Mouse (Mus musculus) forebrain, postnatal 0 days (tissue): ENCODE data around the gene Pdap1. TPM values are rescaled to one million over a fixed set of nuclear protein-coding genes. Genes with fewer than 3 reads are reported as not detected.

ENCODE experiments used
- ATAC-seq: fragments of 200-750 bp; cut with Nextera tagmentation; 2 replicates; pipeline ENCODE4 v1.8.0; 2017; ENCODE audit warnings: mild to moderate bottlenecking, moderate library complexity
- DNase-seq: peaks from one replicate; pipeline ENCODE4 v3.0.0-alpha.2; 2015
- H3K27ac ChIP-seq: fragments of 300-500 bp; sonication (generic); 2 replicates; pipeline ENCODE4 v1.5.1; 2014; ENCODE audit warnings: low read depth, mild to moderate bottlenecking, antibody characterized with exemption, low read length, moderate library complexity, mixed read lengths
- H3K27me3 ChIP-seq: fragments of 300-500 bp; sonication (generic); 2 replicates; pipeline ENCODE4 v1.6.1; 2014; ENCODE audit warnings: mild to moderate bottlenecking, low read length, mixed read lengths; ENCODE audit not compliant: insufficient read depth
- H3K36me3 ChIP-seq: fragments of 300-500 bp; sonication (generic); 2 replicates; pipeline ENCODE4 v1.6.1; 2014; ENCODE audit warnings: mild to moderate bottlenecking, moderate library complexity; ENCODE audit not compliant: insufficient read depth
- H3K4me1 ChIP-seq: fragments of 300-500 bp; sonication (generic); 2 replicates; pipeline ENCODE4 v1.6.1; 2014; ENCODE audit warnings: antibody characterized with exemption; ENCODE audit not compliant: insufficient read depth
- H3K4me2 ChIP-seq: fragments of 300-500 bp; sonication (generic); 2 replicates; pipeline ENCODE4 v1.6.1; 2014; ENCODE audit warnings: low read depth, mild to moderate bottlenecking, moderate library complexity
- H3K4me3 ChIP-seq: fragments of 300-500 bp; sonication (generic); 2 replicates; pipeline ENCODE4 v1.5.1; 2014; ENCODE audit warnings: low read depth, low read length, mixed read lengths
- H3K9ac ChIP-seq: fragments of 300-500 bp; sonication (generic); 2 replicates; pipeline ENCODE4 v1.6.1; 2014; ENCODE audit warnings: mild to moderate bottlenecking
- H3K9me3 ChIP-seq: fragments of 300-500 bp; sonication (generic); 2 replicates; pipeline ENCODE4 v1.6.1; 2016; ENCODE audit warnings: low read length
- CTCF ChIP-seq: sonication (generic); IDR thresholded peaks from 2 replicates; pipeline ENCODE4 v1.5.1; 2016; ENCODE audit warnings: antibody characterized with exemption, control low read depth, low read depth
- WGBS: fragments of 180-500 bp; shearing (Covaris S2); extraction: QIAGEN DNeasy Blood & Tissue Kit; methylation state at CpG from one replicate; pipeline ENCODE4 v1.1.7; 2014; 5-methylcytosine and 5-hydroxymethylcytosine counted together
- polyA plus RNA-seq: library from polyadenylated mRNA; unstranded; fragments of >200 nt; fragmentation: Nextera tagmentation; extraction: Ambion mirVana; gene quantifications from 2 replicates; pipeline ENCODE4 v1.2.1, GENCODE M21; 2015
- total RNA-seq: library from RNA; depleted of rRNA; stranded (reverse); fragments of >200 nt; gene quantifications from 2 replicates; pipeline ENCODE4 v1.2.3, GENCODE M21; 2014

Pdap1 gene
- total and polyA plus RNA-seq, 2 experiments from 2014 or later, result 66.4 to 135 TPM

- Histone ChIP-seq H3K9ac (no peak overlapping the region), H3K4me3 (no peak overlapping the region), H3K4me1 (no peaks in the 10 kb centered on the region), H3K36me3 (peaks cover 8% of the 10 kb centered on the region; the same call in 1 of the 2 replicates), H3K9me3 (no peaks in the 10 kb centered on the region), H3K4me2 (no peak overlapping the region), H3K27me3 (peaks cover 7% of the 10 kb centered on the region; the same call in 1 of the 2 replicates), H3K27ac (no peak overlapping the region)
- ATAC-seq (no peak), DNase-seq (no peak)
- no peak; the same call in 1 of the 2 replicates for TF ChIP-seq CTCF
- WGBS, result 86% methylated on average over 2 of the region's 2 CpGs
Observed at GRCm38 (mm10) chr5:145119385-145119784, 20.7 kb downstream of the Pdap1 start.

- H3K9me3 ChIP-seq, result no peaks in the 10 kb centered on the region
- WGBS, result 86% methylated on average over 5 of the region's 5 CpGs
- no peak overlapping the region for H3K4me2 ChIP-seq
- no peaks in the 10 kb centered on the region for H3K4me1 ChIP-seq
- TF ChIP-seq CTCF, result no peak
- ATAC-seq (no peak), DNase-seq (no peak)
- no peaks in the 10 kb centered on the region for H3K36me3 ChIP-seq
- H3K9ac ChIP-seq, result no peak overlapping the region
- no peak overlapping the region for H3K27ac ChIP-seq
- H3K4me3 ChIP-seq, result no peak overlapping the region
- H3K27me3 ChIP-seq, result peaks cover 7% of the 10 kb centered on the region; the same call in 1 of the 2 replicates
Observed at GRCm38 (mm10) chr5:145118461-145118860, 21.6 kb downstream of the Pdap1 start.

- 68% methylated on average over 6 of the region's 6 CpGs for WGBS
- DNase-seq (no peak), ATAC-seq (no peak)
- Histone ChIP-seq H3K36me3 (no peaks in the 10 kb centered on the region), H3K4me3 (no peak overlapping the region), H3K9me3 (no peaks in the 10 kb centered on the region), H3K4me1 (no peaks in the 10 kb centered on the region), H3K9ac (no peak overlapping the region), H3K27me3 (peaks cover 7% of the 10 kb centered on the region; the same call in 1 of the 2 replicates), H3K27ac (no peak overlapping the region), H3K4me2 (no peak overlapping the region)
- no peak for TF ChIP-seq CTCF
Observed at GRCm38 (mm10) chr5:145118005-145118404, 22.0 kb downstream of the Pdap1 start.

GRCm38 (mm10) chr5:145116916-145117315 lies 23.1 kb downstream of the Pdap1 start:
- H3K4me3 ChIP-seq, result no peak overlapping the region
- no peaks in the 10 kb centered on the region for H3K4me1 ChIP-seq
- peak; percentile 64 for TF ChIP-seq CTCF
- ATAC-seq (no peak), DNase-seq (peak; percentile 44)
- WGBS, result 34% methylated on average over 10 of the region's 10 CpGs
- no peak overlapping the region for H3K4me2 ChIP-seq
- no peaks in the 10 kb centered on the region for H3K36me3 ChIP-seq
- peaks cover 7% of the 10 kb centered on the region; the same call in 1 of the 2 replicates for H3K27me3 ChIP-seq
- H3K27ac ChIP-seq, result no peak overlapping the region
- H3K9me3 ChIP-seq, result no peaks in the 10 kb centered on the region
- no peak overlapping the region for H3K9ac ChIP-seq

- Histone ChIP-seq H3K27me3 (peaks cover 7% of the 10 kb centered on the region; the same call in 1 of the 2 replicates), H3K9ac (no peak overlapping the region), H3K36me3 (no peaks in the 10 kb centered on the region), H3K4me3 (no peak overlapping the region), H3K9me3 (no peaks in the 10 kb centered on the region), H3K4me1 (no peaks in the 10 kb centered on the region), H3K4me2 (no peak overlapping the region), H3K27ac (no peak overlapping the region)
- 62% methylated on average over 4 of the region's 4 CpGs for WGBS
- no peak for ATAC-seq
- no peak for DNase-seq
- TF ChIP-seq CTCF, result no peak
Observed at GRCm38 (mm10) chr5:145116316-145116715, 23.7 kb downstream of the Pdap1 start.

GRCm38 (mm10) chr5:145115736-145116135 lies 24.3 kb downstream of the Pdap1 start:
- no peak overlapping the region for H3K9ac ChIP-seq
- 95% methylated on average over 5 of the region's 5 CpGs for WGBS
- no peak overlapping the region for H3K4me2 ChIP-seq
- DNase-seq (no peak), ATAC-seq (no peak)
- no peaks in the 10 kb centered on the region for H3K4me1 ChIP-seq
- H3K27me3 ChIP-seq, result peaks cover 7% of the 10 kb centered on the region; the same call in 1 of the 2 replicates
- H3K36me3 ChIP-seq, result no peaks in the 10 kb centered on the region
- H3K9me3 ChIP-seq, result no peaks in the 10 kb centered on the region
- no peak overlapping the region for H3K4me3 ChIP-seq
- H3K27ac ChIP-seq, result no peak overlapping the region
- no peak for TF ChIP-seq CTCF

GRCm38 (mm10) chr5:145114606-145115473 lies 25.2 kb downstream of the Pdap1 start:
- Histone ChIP-seq H3K9me3 (no peaks in the 10 kb centered on the region), H3K4me2 (peak overlapping the region; percentile 56), H3K27ac (no peak overlapping the region), H3K4me3 (peak overlapping the region; percentile 43), H3K27me3 (peaks cover 7% of the 10 kb centered on the region; the same call in 1 of the 2 replicates), H3K9ac (peak overlapping the region; percentile 35; the same call in 1 of the 2 replicates), H3K4me1 (no peaks in the 10 kb centered on the region), H3K36me3 (peaks cover 9% of the 10 kb centered on the region)
- WGBS, result 22% methylated on average over 29 of the region's 40 CpGs
- peak; percentile 41 for DNase-seq
- ATAC-seq, result peak; percentile 7; the same call in 1 of the 2 replicates
- TF ChIP-seq CTCF, result no peak
